Mouse (Mus musculus): ENCODE measurements at regions not wholly inside any gene's neighbourhood (a gene's known extent, or its start where the extent isn't known, plus 50 kb on each side); places are given as distances from the start of the nearest gene placed in this dataset.
A peak's percentile ranks its signal among the peaks of the same experiment; 100 is the strongest.

DNA sequence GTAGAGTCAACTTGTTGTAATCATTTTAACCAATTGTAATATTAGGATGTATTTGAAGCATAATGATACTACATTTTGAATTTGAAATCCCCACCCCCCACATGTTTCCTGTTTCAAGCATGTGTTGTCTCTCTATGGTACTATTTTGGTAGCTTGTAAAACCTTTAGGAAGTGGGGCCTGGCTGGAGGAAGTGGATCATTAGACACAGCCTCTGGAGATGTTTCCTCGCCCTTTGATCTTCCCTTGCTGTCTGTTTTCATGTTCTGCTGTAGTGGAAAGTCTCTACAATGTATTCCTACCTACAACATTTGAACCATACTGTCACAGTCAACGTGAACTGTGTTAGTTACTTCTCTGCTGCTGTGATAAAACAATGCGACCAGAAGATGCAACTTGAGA lies 105.6 kb downstream of the Rap2a start:
- Histone ChIP-seq H3K9me3 (ENCODE audit: low read depth, low read length) (no peaks in the 10 kb centered on the region), H3K27ac (ENCODE audit: low read depth) (no peak overlapping the region), H3K27me3 (ENCODE audit: insufficient read depth, low read length) (no peaks in the 10 kb centered on the region), H3K4me1 (ENCODE audit: insufficient read depth) (no peaks in the 10 kb centered on the region), H3K4me3 (ENCODE audit: low read depth, low read length) (no peak overlapping the region), H3K36me3 (ENCODE audit: insufficient read depth) (no peaks in the 10 kb centered on the region), H3K4me2 (no peak overlapping the region), H3K9ac (no peak overlapping the region)
- 69% methylated on average over 3 of the region's 3 CpGs for WGBS
- no peak for ATAC-seq (ENCODE audit: insufficient read depth)
- peak; percentile 37 for DNase-seq
- no peak for TF ChIP-seq CTCF (IDR thresholded peaks at IDR 0.05; ENCODE audit: low read depth)

DNA sequence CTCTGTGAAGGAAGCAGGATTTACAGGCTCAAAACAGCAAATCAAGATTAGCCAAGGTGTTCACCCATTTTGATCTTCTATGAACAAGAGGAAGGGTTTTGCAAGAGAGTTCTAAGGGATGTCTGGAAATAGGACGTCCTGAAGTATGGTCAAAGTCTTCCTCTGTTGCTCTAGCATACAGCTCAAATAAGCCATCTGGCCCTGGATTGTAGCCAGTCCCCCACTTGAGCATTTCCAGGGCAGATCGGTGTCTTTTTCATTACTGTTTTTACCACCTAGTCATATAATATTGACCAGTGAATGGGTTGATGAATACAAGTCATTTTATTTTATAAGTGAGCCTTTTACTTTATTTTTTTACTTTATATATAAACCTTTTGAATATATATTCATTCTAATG lies 113.9 kb downstream of the Rap2a start:
- H3K4me1 ChIP-seq (ENCODE audit: insufficient read depth) = no peaks in the 10 kb centered on the region
- no peak overlapping the region for H3K9ac ChIP-seq
- no peak for DNase-seq
- no peaks in the 10 kb centered on the region for H3K9me3 ChIP-seq (ENCODE audit: low read depth, low read length)
- H3K4me2 ChIP-seq = no peak overlapping the region
- no peak overlapping the region for H3K4me3 ChIP-seq (ENCODE audit: low read depth, low read length)
- no peak for ATAC-seq (ENCODE audit: insufficient read depth)
- H3K27me3 ChIP-seq (ENCODE audit: insufficient read depth, low read length) = no peaks in the 10 kb centered on the region
- H3K36me3 ChIP-seq (ENCODE audit: insufficient read depth) = no peaks in the 10 kb centered on the region
- no peak for TF ChIP-seq CTCF (IDR thresholded peaks at IDR 0.05; ENCODE audit: low read depth)
- no peak overlapping the region for H3K27ac ChIP-seq (ENCODE audit: low read depth)
- 84% methylated on average over 2 of the region's 2 CpGs for WGBS

DNA sequence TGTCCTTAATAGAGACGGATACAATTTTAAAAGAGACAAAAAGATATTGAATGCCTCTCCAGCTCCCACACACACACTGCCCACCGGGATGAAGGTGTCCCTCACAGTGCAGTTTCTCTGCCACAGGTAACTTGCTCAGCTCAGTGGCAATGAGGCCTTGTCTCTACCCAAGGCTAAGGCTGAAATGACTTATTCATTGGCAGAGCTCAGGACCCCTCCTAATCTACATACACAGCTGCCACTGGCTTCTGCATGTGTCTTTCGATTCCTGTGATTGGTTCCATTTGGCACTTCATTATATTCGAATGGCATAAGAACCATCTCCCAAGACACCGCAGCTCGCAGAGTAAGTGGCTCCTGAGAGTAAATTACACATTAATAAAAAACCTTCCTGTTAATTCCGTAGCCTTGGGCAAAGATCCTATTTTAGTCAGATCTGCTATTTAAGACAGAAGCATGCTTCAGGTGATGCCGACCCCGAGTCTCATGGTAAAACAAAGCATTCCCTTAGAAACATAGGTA lies 122.2 kb downstream of the Rap2a start:
- H3K4me3 ChIP-seq (ENCODE audit: low read depth, low read length) = no peak overlapping the region
- no peaks in the 10 kb centered on the region for H3K36me3 ChIP-seq (ENCODE audit: insufficient read depth)
- H3K4me2 ChIP-seq = no peak overlapping the region
- no peak overlapping the region for H3K9ac ChIP-seq
- ATAC-seq (ENCODE audit: insufficient read depth) (no peak), DNase-seq (no peak)
- no peaks in the 10 kb centered on the region for H3K4me1 ChIP-seq (ENCODE audit: insufficient read depth)
- WGBS = 82% methylated on average over 9 of the region's 9 CpGs
- no peaks in the 10 kb centered on the region for H3K9me3 ChIP-seq (ENCODE audit: low read depth, low read length)
- no peak for TF ChIP-seq CTCF (IDR thresholded peaks at IDR 0.05; ENCODE audit: low read depth)
- no peaks in the 10 kb centered on the region for H3K27me3 ChIP-seq (ENCODE audit: insufficient read depth, low read length)
- no peak overlapping the region for H3K27ac ChIP-seq (ENCODE audit: low read depth)

DNA sequence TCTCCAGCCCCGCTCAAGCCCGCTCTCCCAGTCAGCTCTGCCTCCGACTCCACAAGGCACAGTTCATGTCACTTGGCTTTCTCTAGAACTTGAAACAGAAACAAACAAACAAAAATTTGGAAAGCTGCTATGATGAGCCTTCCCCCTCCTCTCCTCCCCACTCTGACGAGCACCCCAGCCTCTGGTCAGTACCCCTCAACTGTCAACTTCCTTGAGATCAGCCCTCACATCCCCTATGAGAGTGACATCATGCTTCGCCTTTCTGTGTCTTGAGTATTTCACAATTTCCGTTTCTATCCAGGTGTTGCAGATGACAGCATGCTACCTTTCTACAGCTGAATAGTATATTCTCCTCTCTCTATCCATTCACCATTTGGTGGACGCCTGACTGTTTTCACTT lies 123.3 kb downstream of the Rap2a start:
- H3K9me3 ChIP-seq (ENCODE audit: low read depth, low read length) = no peaks in the 10 kb centered on the region
- no peak overlapping the region for H3K4me2 ChIP-seq
- H3K4me1 ChIP-seq (ENCODE audit: insufficient read depth) = no peaks in the 10 kb centered on the region
- no peak for TF ChIP-seq CTCF (IDR thresholded peaks at IDR 0.05; ENCODE audit: low read depth)
- no peak overlapping the region for H3K9ac ChIP-seq
- ATAC-seq (ENCODE audit: insufficient read depth) = no peak
- no peak for DNase-seq
- no peaks in the 10 kb centered on the region for H3K36me3 ChIP-seq (ENCODE audit: insufficient read depth)
- H3K4me3 ChIP-seq (ENCODE audit: low read depth, low read length) = no peak overlapping the region
- no peak overlapping the region for H3K27ac ChIP-seq (ENCODE audit: low read depth)
- WGBS = 81% methylated on average over 7 of the region's 7 CpGs
- H3K27me3 ChIP-seq (ENCODE audit: insufficient read depth, low read length) = no peaks in the 10 kb centered on the region

DNA sequence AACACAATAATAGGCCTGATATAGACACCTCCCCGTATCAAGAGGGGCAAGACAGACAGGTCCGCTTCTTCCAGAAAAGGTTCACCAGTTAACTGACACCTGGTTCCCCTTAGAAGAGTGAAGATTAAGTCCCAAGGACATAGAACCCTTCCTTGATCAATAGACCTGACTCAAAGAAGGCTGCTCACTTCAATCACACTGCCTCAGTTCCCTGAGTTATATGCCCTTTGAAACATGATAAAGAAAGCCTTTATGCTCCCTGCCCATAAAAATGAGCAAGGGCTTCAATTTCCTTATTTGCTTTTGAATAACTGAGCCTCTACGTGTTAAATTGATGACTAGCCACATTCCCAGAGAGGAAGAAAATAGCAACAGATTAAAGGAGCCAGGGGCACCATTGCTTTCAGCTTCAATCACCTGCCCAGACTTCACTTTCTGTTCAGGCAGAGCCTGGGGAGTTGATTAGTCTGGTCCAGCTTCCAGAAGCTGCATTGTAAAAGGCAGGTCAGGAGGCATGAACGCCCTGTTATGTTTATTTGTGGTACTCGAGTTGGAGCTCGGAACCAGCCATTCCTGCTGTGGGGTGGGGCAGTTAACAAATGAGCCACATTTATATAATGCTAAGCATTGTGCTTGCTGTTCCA lies 125.7 kb downstream of the Rap2a start:
- Histone ChIP-seq H3K27ac (ENCODE audit: low read depth) (no peak overlapping the region), H3K9ac (no peak overlapping the region), H3K4me1 (ENCODE audit: insufficient read depth) (no peaks in the 10 kb centered on the region), H3K4me3 (ENCODE audit: low read depth, low read length) (no peak overlapping the region), H3K36me3 (ENCODE audit: insufficient read depth) (no peaks in the 10 kb centered on the region), H3K9me3 (ENCODE audit: low read depth, low read length) (no peaks in the 10 kb centered on the region), H3K27me3 (ENCODE audit: insufficient read depth, low read length) (no peaks in the 10 kb centered on the region), H3K4me2 (no peak overlapping the region)
- no peak for TF ChIP-seq CTCF (IDR thresholded peaks at IDR 0.05; ENCODE audit: low read depth)
- ATAC-seq (ENCODE audit: insufficient read depth) (no peak), DNase-seq (no peak)
- WGBS = 47% methylated on average over 6 of the region's 6 CpGs

DNA sequence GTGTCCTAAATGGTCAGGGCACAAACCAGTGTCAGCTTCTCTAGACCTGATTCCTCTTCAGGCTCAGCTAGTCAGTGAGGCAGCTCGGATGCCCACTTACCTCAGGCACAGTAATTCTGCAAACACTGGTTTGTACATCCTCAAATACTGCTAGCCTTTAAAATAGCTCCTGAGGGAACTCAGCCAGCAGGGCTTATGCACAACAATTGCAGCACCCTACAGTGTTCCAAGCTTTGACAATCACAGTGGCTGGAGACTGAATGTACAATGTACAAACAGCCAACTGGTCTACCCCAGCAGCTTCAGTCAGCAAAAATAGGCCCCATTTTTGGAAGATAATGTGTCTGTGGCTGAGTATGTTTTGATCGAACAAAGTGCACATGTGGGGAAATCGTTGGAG lies 129.6 kb downstream of the Rap2a start:
- DNase-seq (no peak), ATAC-seq (ENCODE audit: insufficient read depth) (no peak)
- WGBS = 91% methylated on average over 3 of the region's 3 CpGs
- H3K4me1 ChIP-seq (ENCODE audit: insufficient read depth) = no peaks in the 10 kb centered on the region
- no peak overlapping the region for H3K9ac ChIP-seq
- H3K27ac ChIP-seq (ENCODE audit: low read depth) = no peak overlapping the region
- no peaks in the 10 kb centered on the region for H3K27me3 ChIP-seq (ENCODE audit: insufficient read depth, low read length)
- no peaks in the 10 kb centered on the region for H3K36me3 ChIP-seq (ENCODE audit: insufficient read depth)
- H3K4me3 ChIP-seq (ENCODE audit: low read depth, low read length) = no peak overlapping the region
- no peak for TF ChIP-seq CTCF (IDR thresholded peaks at IDR 0.05; ENCODE audit: low read depth)
- no peaks in the 10 kb centered on the region for H3K9me3 ChIP-seq (ENCODE audit: low read depth, low read length)
- H3K4me2 ChIP-seq = no peak overlapping the region

DNA sequence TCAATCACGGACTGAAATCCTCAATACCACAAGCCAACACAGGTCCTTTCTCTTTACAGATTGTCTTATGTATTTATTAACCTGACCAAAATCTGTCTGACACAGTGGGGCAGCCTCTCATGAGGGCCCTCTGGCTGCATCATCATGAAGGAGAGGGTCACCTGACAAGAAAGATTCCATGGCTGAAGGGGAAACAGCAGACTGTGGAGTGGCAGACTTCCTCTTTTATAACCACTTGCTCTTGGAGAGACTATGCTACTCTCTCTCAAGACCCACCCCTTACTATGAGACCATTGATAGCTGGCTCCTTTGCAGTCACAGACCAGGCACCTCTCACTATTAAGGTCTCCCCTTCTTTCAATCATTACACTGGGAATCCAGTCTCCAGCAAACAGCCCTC lies 133.1 kb downstream of the Rap2a start:
- Histone ChIP-seq H3K27me3 (ENCODE audit: insufficient read depth, low read length) (no peaks in the 10 kb centered on the region), H3K4me1 (ENCODE audit: insufficient read depth) (no peaks in the 10 kb centered on the region), H3K4me2 (no peak overlapping the region), H3K4me3 (ENCODE audit: low read depth, low read length) (no peak overlapping the region), H3K27ac (ENCODE audit: low read depth) (no peak overlapping the region), H3K9ac (no peak overlapping the region), H3K9me3 (ENCODE audit: low read depth, low read length) (no peaks in the 10 kb centered on the region), H3K36me3 (ENCODE audit: insufficient read depth) (no peaks in the 10 kb centered on the region)
- ATAC-seq (ENCODE audit: insufficient read depth) = no peak
- DNase-seq = no peak
- 93% methylated on average over 1 of the region's 1 CpGs for WGBS
- no peak for TF ChIP-seq CTCF (IDR thresholded peaks at IDR 0.05; ENCODE audit: low read depth)
